Mouse (Mus musculus): ENCODE results near the gene Man1a.

DNA sequence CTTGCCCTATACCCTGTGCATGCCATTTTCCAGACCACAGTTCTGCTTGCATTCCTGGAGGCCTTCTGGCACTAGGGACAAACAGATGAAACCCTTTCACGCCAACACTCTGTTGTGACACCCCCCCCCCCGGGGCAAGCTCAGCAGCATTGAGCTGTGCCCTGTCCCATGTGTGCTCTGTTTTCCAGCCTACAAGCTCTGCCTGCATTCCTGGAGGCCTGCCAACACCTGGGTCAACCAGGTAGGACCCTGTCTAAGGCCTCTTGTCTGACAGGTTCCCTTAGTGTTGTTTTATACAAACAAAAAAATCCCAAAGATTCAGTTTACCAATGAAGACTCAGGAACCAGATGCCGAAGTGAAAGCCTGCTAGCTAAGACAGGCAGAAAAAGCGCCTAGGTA, 27.3 kb upstream of the Man1a start:
- no peak for TF ChIP-seq EP300 (IDR thresholded peaks at IDR 0.05; ENCODE audit: low read depth)
- no peak for TF ChIP-seq CTCF (IDR thresholded peaks at IDR 0.05; ENCODE audit: low read depth)
